Mouse (Mus musculus): ENCODE measurements around the gene Nicn1. TPM values are rescaled to one million over a fixed set of nuclear protein-coding genes. Genes with fewer than 3 reads are reported as not detected.

Gene Nicn1
- polyA plus RNA-seq, 1 experiment from 2014 or later: 38.9 TPM

- Histone ChIP-seq H3K4me1 (replicated peaks; ENCODE audit: control insufficient read depth, insufficient read depth, low read length) (peaks cover 19% of the 10 kb centered on the region; the same call in 1 of the 2 replicates), H3K9ac (ENCODE audit: low read length) (peak overlapping the region; percentile 93), H3K4me3 (ENCODE audit: low read depth, low read length) (peak overlapping the region; percentile 89), H3K27me3 (replicated peaks; ENCODE audit: control insufficient read depth, insufficient read depth, low read length) (no peaks in the 10 kb centered on the region), H3K27ac (ENCODE audit: low read depth) (peak overlapping the region; percentile 96), H3K4me2 (ENCODE audit: low read length) (peak overlapping the region; percentile 88), H3K36me3 (ENCODE audit: control insufficient read depth, insufficient read depth, low read length) (peaks cover 38% of the 10 kb centered on the region), H3K9me3 (ENCODE audit: control insufficient read depth, low read length) (no peaks in the 10 kb centered on the region)
- WGBS: 29% methylated on average over 6 of the region's 6 CpGs
- peak; percentile 59 for DNase-seq (ENCODE audit: low spot score)
- ATAC-seq (replicated peaks; ENCODE audit: low FRiP score, low TSS enrichment, low read depth): no peak; the same call in 1 of the 2 replicates
Measured at GRCm38 (mm10) chr9:108338551-108338885, 48.3 kb downstream of the Nicn1 start.

DNA sequence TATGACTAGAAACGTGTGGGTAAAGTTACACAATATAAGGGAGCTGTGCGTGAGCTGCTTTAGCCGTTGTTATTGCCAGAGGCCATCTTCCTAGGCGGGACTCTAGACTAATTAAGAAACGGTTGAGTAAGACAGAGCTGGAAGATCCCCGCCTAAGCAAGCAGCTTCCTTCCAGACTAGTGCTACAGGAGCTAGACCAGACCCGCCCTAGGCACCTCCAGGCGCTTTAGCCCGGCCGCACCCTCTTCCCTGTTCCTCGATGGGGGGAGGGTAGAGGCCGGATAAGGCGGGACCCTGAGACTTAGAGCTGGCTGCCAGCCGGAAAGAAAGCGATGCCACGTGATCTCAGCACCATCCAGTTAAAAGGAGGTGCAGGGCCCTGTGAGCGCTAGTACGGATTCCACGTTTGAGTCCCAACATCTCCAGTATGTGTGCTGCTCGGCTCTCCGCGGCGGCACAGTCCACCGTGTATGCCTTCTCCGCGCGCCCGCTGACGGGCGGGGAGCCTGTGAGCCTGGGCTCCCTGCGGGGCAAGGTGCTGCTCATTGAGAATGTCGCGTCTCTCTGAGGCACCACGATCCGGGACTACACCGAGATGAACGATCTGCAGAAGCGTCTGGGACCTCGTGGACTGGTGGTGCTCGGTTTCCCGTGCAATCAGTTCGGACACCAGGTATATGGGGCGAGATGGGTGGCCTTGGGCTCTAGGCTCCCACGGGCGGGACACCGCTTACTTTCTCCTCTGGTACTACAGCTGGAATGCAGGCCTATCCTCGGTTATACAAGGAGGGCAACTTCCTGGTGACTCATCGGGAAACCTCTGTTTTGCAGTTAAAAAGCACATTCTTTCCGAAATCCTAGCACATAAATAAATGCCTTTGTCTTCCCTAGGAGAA lies 48.9 kb downstream of the Nicn1 start, which contains the start of gene Gpx1:
Gpx1 (plus strand) TSS at position 18 of the 896 bp plus-strand sequence.
- peak; percentile 95 for ATAC-seq (replicated peaks; ENCODE audit: low FRiP score, low TSS enrichment, low read depth)
- H3K36me3 ChIP-seq (ENCODE audit: control insufficient read depth, insufficient read depth, low read length): peaks cover 32% of the 10 kb centered on the region

DNA sequence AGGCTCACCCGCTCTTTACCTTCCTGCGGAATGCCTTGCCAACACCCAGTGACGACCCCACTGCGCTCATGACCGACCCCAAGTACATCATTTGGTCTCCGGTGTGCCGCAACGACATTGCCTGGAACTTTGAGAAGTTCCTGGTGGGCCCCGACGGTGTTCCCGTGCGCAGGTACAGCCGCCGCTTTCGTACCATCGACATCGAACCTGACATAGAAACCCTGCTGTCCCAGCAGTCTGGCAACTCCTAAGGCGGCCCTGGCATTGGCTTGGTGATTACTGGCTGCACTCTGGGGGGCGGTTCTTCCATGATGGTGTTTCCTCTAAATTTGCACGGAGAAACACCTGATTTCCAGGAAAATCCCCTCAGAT lies 49.6 kb downstream of the Nicn1 start:
- Histone ChIP-seq H3K9ac (ENCODE audit: low read length) (peak overlapping the region; percentile 93), H3K9me3 (ENCODE audit: control insufficient read depth, low read length) (no peaks in the 10 kb centered on the region), H3K36me3 (ENCODE audit: control insufficient read depth, insufficient read depth, low read length) (peaks cover 24% of the 10 kb centered on the region), H3K4me1 (replicated peaks; ENCODE audit: control insufficient read depth, insufficient read depth, low read length) (peaks cover 19% of the 10 kb centered on the region; the same call in 1 of the 2 replicates), H3K4me2 (ENCODE audit: low read length) (peak overlapping the region; percentile 88), H3K27me3 (replicated peaks; ENCODE audit: control insufficient read depth, insufficient read depth, low read length) (no peaks in the 10 kb centered on the region), H3K27ac (ENCODE audit: low read depth) (peak overlapping the region; percentile 96), H3K4me3 (ENCODE audit: low read depth, low read length) (peak overlapping the region; percentile 89)
- ATAC-seq (replicated peaks; ENCODE audit: low FRiP score, low TSS enrichment, low read depth) (no peak), DNase-seq (ENCODE audit: low spot score) (peak; percentile 64)
- 9% methylated on average over 20 of the region's 20 CpGs for WGBS

More for the DNA sequence above, 48.9 kb downstream of the Nicn1 start, which contains the start of gene Gpx1:
- H3K4me3 ChIP-seq (ENCODE audit: low read depth, low read length): peak within 1 kb of the TSS; percentile 89
- peak within 1 kb of the TSS; percentile 96 for H3K27ac ChIP-seq (ENCODE audit: low read depth)
- WGBS: under 1% methylated on average over 49 of the region's 49 CpGs
- H3K4me1 ChIP-seq (replicated peaks; ENCODE audit: control insufficient read depth, insufficient read depth, low read length): peaks cover 19% of the 10 kb centered on the region; the same call in 1 of the 2 replicates
- H3K9me3 ChIP-seq (ENCODE audit: control insufficient read depth, low read length): no peaks in the 10 kb centered on the region
- peak within 1 kb of the TSS; percentile 93 for H3K9ac ChIP-seq (ENCODE audit: low read length)
- DNase-seq (ENCODE audit: low spot score): peak; percentile 93
- H3K27me3 ChIP-seq (replicated peaks; ENCODE audit: control insufficient read depth, insufficient read depth, low read length): no peaks in the 10 kb centered on the region
- H3K4me2 ChIP-seq (ENCODE audit: low read length): peak within 1 kb of the TSS; percentile 88

- H3K27ac ChIP-seq (ENCODE audit: low read depth): peak overlapping the region; percentile 96; the same call in 1 of the 2 replicates
- H3K9me3 ChIP-seq (ENCODE audit: control insufficient read depth, low read length): no peaks in the 10 kb centered on the region
- peak overlapping the region; percentile 89 for H3K4me3 ChIP-seq (ENCODE audit: low read depth, low read length)
- peaks cover 19% of the 10 kb centered on the region; the same call in 1 of the 2 replicates for H3K4me1 ChIP-seq (replicated peaks; ENCODE audit: control insufficient read depth, insufficient read depth, low read length)
- no peak for ATAC-seq (replicated peaks; ENCODE audit: low FRiP score, low TSS enrichment, low read depth)
- DNase-seq (ENCODE audit: low spot score): peak; percentile 51
- peaks cover 18% of the 10 kb centered on the region for H3K36me3 ChIP-seq (ENCODE audit: control insufficient read depth, insufficient read depth, low read length)
- H3K9ac ChIP-seq (ENCODE audit: low read length): peak overlapping the region; percentile 93
- peak overlapping the region; percentile 88 for H3K4me2 ChIP-seq (ENCODE audit: low read length)
- H3K27me3 ChIP-seq (replicated peaks; ENCODE audit: control insufficient read depth, insufficient read depth, low read length): no peaks in the 10 kb centered on the region
- 57% methylated on average over 10 of the region's 10 CpGs for WGBS
Measured at GRCm38 (mm10) chr9:108340258-108341138, 50.3 kb downstream of the Nicn1 start.

GRCm38 (mm10) chr9:108341139-108341475 lies 50.9 kb downstream of the Nicn1 start:
- Histone ChIP-seq H3K27ac (ENCODE audit: low read depth) (peak overlapping the region; percentile 70; the same call in 1 of the 2 replicates), H3K4me3 (ENCODE audit: low read depth, low read length) (no peak overlapping the region)
- ATAC-seq (replicated peaks; ENCODE audit: low FRiP score, low TSS enrichment, low read depth): no peak

GRCm38 (mm10) chr9:108341801-108342200 lies 51.6 kb downstream of the Nicn1 start:
- Histone ChIP-seq H3K9ac (ENCODE audit: low read length) (no peak overlapping the region), H3K27me3 (replicated peaks; ENCODE audit: control insufficient read depth, insufficient read depth, low read length) (no peaks in the 10 kb centered on the region), H3K4me3 (ENCODE audit: low read depth, low read length) (no peak overlapping the region), H3K27ac (ENCODE audit: low read depth) (peak overlapping the region; percentile 70), H3K4me1 (replicated peaks; ENCODE audit: control insufficient read depth, insufficient read depth, low read length) (peaks cover 19% of the 10 kb centered on the region; the same call in 1 of the 2 replicates), H3K36me3 (ENCODE audit: control insufficient read depth, insufficient read depth, low read length) (peaks cover 10% of the 10 kb centered on the region; the same call in 1 of the 2 replicates), H3K4me2 (ENCODE audit: low read length) (no peak overlapping the region; the same call in 1 of the 2 replicates), H3K9me3 (ENCODE audit: control insufficient read depth, low read length) (no peaks in the 10 kb centered on the region)
- ATAC-seq (replicated peaks; ENCODE audit: low FRiP score, low TSS enrichment, low read depth) (no peak), DNase-seq (ENCODE audit: low spot score) (no peak)

More at GRCm38 (mm10) chr9:108341139-108341475, 50.9 kb downstream of the Nicn1 start:
- no peak for DNase-seq (ENCODE audit: low spot score)
- peaks cover 12% of the 10 kb centered on the region for H3K36me3 ChIP-seq (ENCODE audit: control insufficient read depth, insufficient read depth, low read length)
- no peaks in the 10 kb centered on the region for H3K9me3 ChIP-seq (ENCODE audit: control insufficient read depth, low read length)
- no peak overlapping the region for H3K9ac ChIP-seq (ENCODE audit: low read length)
- peaks cover 19% of the 10 kb centered on the region; the same call in 1 of the 2 replicates for H3K4me1 ChIP-seq (replicated peaks; ENCODE audit: control insufficient read depth, insufficient read depth, low read length)
- WGBS: 92% methylated on average over 5 of the region's 5 CpGs
- no peaks in the 10 kb centered on the region for H3K27me3 ChIP-seq (replicated peaks; ENCODE audit: control insufficient read depth, insufficient read depth, low read length)
- peak overlapping the region; percentile 88 for H3K4me2 ChIP-seq (ENCODE audit: low read length)

DNA sequence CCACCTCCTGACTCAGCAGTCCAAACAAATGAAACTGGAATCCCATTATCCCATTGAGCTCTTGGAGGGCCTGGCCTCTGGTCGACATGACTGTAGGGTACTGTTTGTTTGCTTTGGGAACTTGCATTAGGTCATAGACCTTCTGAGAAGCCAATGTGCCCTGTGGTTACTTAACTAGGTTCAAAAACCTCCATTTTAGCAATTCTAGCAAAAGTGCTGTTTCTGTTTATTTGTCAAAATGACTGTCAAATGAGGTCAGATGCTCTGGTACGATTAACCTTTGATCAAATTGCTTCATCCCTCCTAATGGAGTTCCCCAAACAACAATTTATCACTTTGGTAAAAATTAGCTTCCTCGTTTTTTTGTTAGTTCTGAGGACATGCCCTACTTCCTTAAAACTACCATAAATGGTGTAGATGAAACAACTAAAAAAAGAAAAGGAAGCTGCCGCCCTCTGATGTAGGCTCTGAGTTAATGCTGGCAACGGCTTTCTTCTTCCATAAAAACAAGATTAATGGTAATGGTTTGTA lies 52.1 kb downstream of the Nicn1 start:
- H3K9ac ChIP-seq (ENCODE audit: low read length): no peak overlapping the region
- no peak overlapping the region for H3K4me3 ChIP-seq (ENCODE audit: low read depth, low read length)
- no peaks in the 10 kb centered on the region for H3K27me3 ChIP-seq (replicated peaks; ENCODE audit: control insufficient read depth, insufficient read depth, low read length)
- 19% methylated on average over 5 of the region's 5 CpGs for WGBS
- DNase-seq (ENCODE audit: low spot score) (no peak), ATAC-seq (replicated peaks; ENCODE audit: low FRiP score, low TSS enrichment, low read depth) (no peak)
- H3K27ac ChIP-seq (ENCODE audit: low read depth): peak overlapping the region; percentile 70
- H3K4me1 ChIP-seq (replicated peaks; ENCODE audit: control insufficient read depth, insufficient read depth, low read length): peaks cover 19% of the 10 kb centered on the region; the same call in 1 of the 2 replicates
- H3K4me2 ChIP-seq (ENCODE audit: low read length): peak overlapping the region; percentile 8; the same call in 1 of the 2 replicates
- no peaks in the 10 kb centered on the region for H3K9me3 ChIP-seq (ENCODE audit: control insufficient read depth, low read length)
- H3K36me3 ChIP-seq (ENCODE audit: control insufficient read depth, insufficient read depth, low read length): peaks cover 10% of the 10 kb centered on the region; the same call in 1 of the 2 replicates

GRCm38 (mm10) chr9:108343331-108343730 lies 53.1 kb downstream of the Nicn1 start:
- 71% methylated on average over 3 of the region's 3 CpGs for WGBS
- Histone ChIP-seq H3K9me3 (ENCODE audit: control insufficient read depth, low read length) (no peaks in the 10 kb centered on the region), H3K36me3 (ENCODE audit: control insufficient read depth, insufficient read depth, low read length) (peaks cover 2% of the 10 kb centered on the region; the same call in 1 of the 2 replicates), H3K4me1 (replicated peaks; ENCODE audit: control insufficient read depth, insufficient read depth, low read length) (peaks cover 19% of the 10 kb centered on the region; the same call in 1 of the 2 replicates), H3K9ac (ENCODE audit: low read length) (no peak overlapping the region), H3K27me3 (replicated peaks; ENCODE audit: control insufficient read depth, insufficient read depth, low read length) (no peaks in the 10 kb centered on the region), H3K4me2 (ENCODE audit: low read length) (no peak overlapping the region), H3K27ac (ENCODE audit: low read depth) (peak overlapping the region; percentile 70), H3K4me3 (ENCODE audit: low read depth, low read length) (no peak overlapping the region)
- DNase-seq (ENCODE audit: low spot score): no peak
- ATAC-seq (replicated peaks; ENCODE audit: low FRiP score, low TSS enrichment, low read depth): no peak

All from intestine, embryonic 14.5 days (tissue).